20 mouse cellular contexts compared by ENCODE assay signal in genomic region chr14:19327321-19327720, GRCm38 (mm10).
DNase-seq lines count a peak whose midpoint lies in the region; ATAC-seq and TF ChIP-seq lines count a peak whose summit lies in the region.
"Had no signal": no experiment of that assay in that cellular context is flagged by ENCODE, and none has a peak within 500 bp of the region (broad histone marks: within the 10 kb centered on the region; RNA-seq: fewer than 3 reads in every experiment).

No protein-coding gene starts in this region.

- H3K4me3 ChIP-seq in liver, postnatal 0 days (ENCODE audit: low read depth, low read length): no peak overlapping the region
- H3K4me3 ChIP-seq in liver, embryonic 11.5 days (ENCODE audit: low read depth, low read length): no peak overlapping the region
- no peak overlapping the region for H3K4me3 ChIP-seq in CH12.LX (replicated peaks in 1 of 3; ENCODE audit: low read depth in 2 of 3, low read length in 2 of 3, poor library complexity in 1 of 3)
- no peak overlapping the region for H3K4me3 ChIP-seq in MEL (ENCODE audit: control insufficient read depth in 1 of 2, insufficient read depth in 1 of 2, low read depth in 2 of 2, low read length in 2 of 2)
- H3K4me3 ChIP-seq: embryonic facial prominence, embryonic 15.5 days; erythroblast, embryonic 14.5 days; forebrain, embryonic 10.5 days; heart, embryonic 12.5 days; hindbrain, embryonic 10.5 days; intestine, embryonic 15.5 days had no signal

- in situ Hi-C loops in CH12.LX (cut with MboI; ENCODE audit: low pct_ligation_motif_present, low pct_unique_long_range_greater_than_20kb, low sequenced_read_pairs): no loop called here

- no peaks in the 10 kb centered on the region for H3K4me1 ChIP-seq in liver, postnatal 0 days (ENCODE audit: insufficient read depth)
- no peaks in the 10 kb centered on the region for H3K4me1 ChIP-seq in liver, embryonic 11.5 days (replicated peaks; ENCODE audit: control insufficient read depth, insufficient read depth, low read length)
- H3K4me1 ChIP-seq in CH12.LX (ENCODE audit: control insufficient read depth in 1 of 2, insufficient read depth in 2 of 2) (peaks cover 0 to 4% of the 10 kb centered on the region in 2 experiments; a peak in 1 of 4 replicates), MEL (ENCODE audit: control insufficient read depth in 1 of 2, insufficient read depth in 2 of 2, low read length in 2 of 2) (no peaks in the 10 kb centered on the region)
- H3K4me1 ChIP-seq: embryonic facial prominence, embryonic 15.5 days; forebrain, embryonic 10.5 days; heart, embryonic 12.5 days; hindbrain, embryonic 10.5 days; intestine, embryonic 15.5 days had no signal

- TF ChIP-seq RAD21 in CH12.LX (IDR thresholded peaks at IDR 0.05; ENCODE audit: low read depth, low read length) (no peak), MEL (IDR thresholded peaks at IDR 0.05; ENCODE audit: low read depth, low read length) (no peak)

- no peak overlapping the region for H3K4me2 ChIP-seq in liver, postnatal 0 days (ENCODE audit: low read depth, low read length)
- no peak overlapping the region for H3K4me2 ChIP-seq in liver, embryonic 11.5 days
- H3K4me2 ChIP-seq in CH12.LX (ENCODE audit: insufficient read depth, low read depth, poor library complexity, severe bottlenecking): no peak overlapping the region
- H3K4me2 ChIP-seq: embryonic facial prominence, embryonic 15.5 days; heart, embryonic 12.5 days; hindbrain, embryonic 14.5 days; intestine, embryonic 15.5 days had no signal

- no peak overlapping the region for H3K9ac ChIP-seq in liver, postnatal 0 days (replicated peaks)
- no peak overlapping the region for H3K9ac ChIP-seq in liver, embryonic 11.5 days (ENCODE audit: low read depth, low read length)
- H3K9ac ChIP-seq in CH12.LX (ENCODE audit: insufficient read depth, low read depth) (no peak overlapping the region), MEL (ENCODE audit: control insufficient read depth, low read depth, low read length, poor library complexity, severe bottlenecking) (no peak overlapping the region)
- H3K9ac ChIP-seq: embryonic facial prominence, embryonic 15.5 days; heart, embryonic 12.5 days; hindbrain, embryonic 14.5 days; intestine, embryonic 15.5 days had no signal

- H3K27me3 ChIP-seq in liver, postnatal 0 days (ENCODE audit: insufficient read depth, low read length): no peaks in the 10 kb centered on the region
- no peaks in the 10 kb centered on the region for H3K27me3 ChIP-seq in liver, embryonic 11.5 days (replicated peaks; ENCODE audit: control insufficient read depth, insufficient read depth, low read length)
- no peaks in the 10 kb centered on the region for H3K27me3 ChIP-seq in CH12.LX (replicated peaks)
- no peaks in the 10 kb centered on the region for H3K27me3 ChIP-seq in MEL (ENCODE audit: control insufficient read depth in 1 of 2, insufficient read depth in 2 of 2, low read length in 2 of 2)
- H3K27me3 ChIP-seq: embryonic facial prominence, embryonic 15.5 days; heart, embryonic 12.5 days; intestine, embryonic 15.5 days had no signal

- peak; percentile 10; the same call in 1 of the 2 replicates for TF ChIP-seq CTCF in liver, postnatal 0 days (IDR thresholded peaks at IDR 0.05; ENCODE audit: low read depth)
- TF ChIP-seq CTCF in CH12.LX (conservative IDR thresholded peaks at IDR 0.05 in 1 of 2, IDR thresholded peaks at IDR 0.05 in 1 of 2; ENCODE audit: low read depth in 2 of 2, low read length in 2 of 2): 0 out of 4 replicates have a peak, but pooled peaks of 1 of the 2 experiments have one; percentile 29
- TF ChIP-seq CTCF in MEL (IDR thresholded peaks at IDR 0.05 in 2 of 3, conservative IDR thresholded peaks at IDR 0.05 in 1 of 3; ENCODE audit: control insufficient read depth in 1 of 3, insufficient read depth in 1 of 3, low read depth in 2 of 3, low read length in 3 of 3, poor library complexity in 1 of 3, severe bottlenecking in 1 of 3): peak in 1 of 3 experiments; percentile 10; a peak in 1 of 6 replicates

- peaks cover 4% of the 10 kb centered on the region; the same call in 1 of the 2 replicates for H3K9me3 ChIP-seq in liver, postnatal 0 days (ENCODE audit: low read length)
- peaks cover 8% of the 10 kb centered on the region for H3K9me3 ChIP-seq in liver, embryonic 11.5 days (ENCODE audit: control insufficient read depth, low read length)
- H3K9me3 ChIP-seq in CH12.LX (replicated peaks; ENCODE audit: low read length) (no peaks in the 10 kb centered on the region), MEL (replicated peaks; ENCODE audit: insufficient read depth, low read length) (no peaks in the 10 kb centered on the region)
- H3K9me3 ChIP-seq: embryonic facial prominence, embryonic 15.5 days; intestine, embryonic 15.5 days had no signal

- H3K27ac ChIP-seq in liver, postnatal 0 days (ENCODE audit: low read depth): no peak overlapping the region
- H3K27ac ChIP-seq in liver, embryonic 11.5 days (ENCODE audit: low read depth, low read length): no peak overlapping the region
- H3K27ac ChIP-seq in CH12.LX (ENCODE audit: insufficient read depth, low read depth) (no peak overlapping the region), MEL (ENCODE audit: control insufficient read depth, low read depth, low read length) (no peak overlapping the region)
- H3K27ac ChIP-seq: embryonic facial prominence, embryonic 15.5 days; forebrain, embryonic 10.5 days; hindbrain, embryonic 10.5 days; hindbrain, embryonic 14.5 days; intestine, embryonic 15.5 days had no signal

- dilution Hi-C loops in CH12.LX (cut with MboI; ENCODE audit: extremely low pct_ligation_motif_present, extremely low pct_unique_long_range_greater_than_20kb, low sequenced_read_pairs): no loop called here

- no peaks in the 10 kb centered on the region for H3K36me3 ChIP-seq in liver, postnatal 0 days (replicated peaks; ENCODE audit: insufficient read depth, low read length)
- no peaks in the 10 kb centered on the region for H3K36me3 ChIP-seq in liver, embryonic 11.5 days (ENCODE audit: control insufficient read depth, insufficient read depth, low read length)
- H3K36me3 ChIP-seq in CH12.LX (replicated peaks in 1 of 2; ENCODE audit: control insufficient read depth in 1 of 2, insufficient read depth in 1 of 2, low read length in 1 of 2): no peaks in the 10 kb centered on the region
- H3K36me3 ChIP-seq in MEL (ENCODE audit: control insufficient read depth in 1 of 2, insufficient read depth in 2 of 2, low read length in 2 of 2): no peaks in the 10 kb centered on the region
- H3K36me3 ChIP-seq: embryonic facial prominence, embryonic 15.5 days; forebrain, embryonic 10.5 days; heart, embryonic 12.5 days; hindbrain, embryonic 10.5 days; intestine, embryonic 15.5 days had no signal

- H3K79me2 ChIP-seq in CH12.LX (replicated peaks; ENCODE audit: control insufficient read depth, extremely low read depth, insufficient read depth, poor library complexity, severe bottlenecking) (no peaks in the 10 kb centered on the region), MEL (ENCODE audit: control insufficient read depth, insufficient read depth, low read length, poor library complexity) (no peaks in the 10 kb centered on the region)

- no peak for DNase-seq in liver, postnatal 0 days
- DNase-seq in liver, embryonic 11.5 days (ENCODE audit: low spot score): no peak
- DNase-seq in CH12.LX (ENCODE audit: extremely low read depth) (peak; percentile 5), MEL (ENCODE audit: low read depth, low spot score) (peak; percentile 9)
- no peak for DNase-seq in adrenal gland, adult 18-20 months (ENCODE audit: low spot score in 2 of 2)
- DNase-seq in gastrocnemius, postnatal 25 days: no peak
- no peak for DNase-seq in embryo, embryonic 11 days
- DNase-seq: adrenal gland, adult 8-10 months; adrenal gland, postnatal 36 days; cerebellum, adult 2 months; cerebellum, postnatal 10 days; gastrocnemius, postnatal 14 days had no signal

- ATAC-seq in liver, postnatal 0 days: no peak
- no peak for ATAC-seq in liver, embryonic 11.5 days (replicated peaks; ENCODE audit: low FRiP score)
- ATAC-seq: forebrain, embryonic 16.5 days; intestine, embryonic 15.5 days had no signal

- no peak for TF ChIP-seq EP300 in liver, postnatal 0 days (IDR thresholded peaks at IDR 0.05; ENCODE audit: low read depth)
- TF ChIP-seq EP300 in CH12.LX (IDR thresholded peaks at IDR 0.05; ENCODE audit: low read length) (no peak), MEL (IDR thresholded peaks at IDR 0.05; ENCODE audit: low read depth in 1 of 2, low read length in 2 of 2) (no peak)

- TF ChIP-seq POLR2A in CH12.LX (IDR thresholded peaks at IDR 0.05; ENCODE audit: low read depth, low read length) (no peak), MEL (IDR thresholded peaks at IDR 0.05; ENCODE audit: control insufficient read depth in 1 of 2, insufficient read depth in 1 of 2, low read depth in 1 of 2, low read length in 2 of 2, poor library complexity in 1 of 2) (no peak)

- WGBS in liver, postnatal 0 days (ENCODE audit: insufficient replicate concordance): 72% methylated on average over 6 of the region's 6 CpGs
- WGBS in liver, embryonic 11.5 days: 78% methylated on average over 6 of the region's 6 CpGs

TF ChIP-seq in CH12.LX, 34 proteins besides CTCF, POLR2A, EP300 and RAD21:
- TF ChIP-seq ZMIZ1 (IDR thresholded peaks at IDR 0.05; ENCODE audit: low read depth, low read length) (no peak), USF2 (conservative IDR thresholded peaks at IDR 0.05; ENCODE audit: low read depth, low read length) (no peak), CHD1 (IDR thresholded peaks at IDR 0.05; ENCODE audit: low read depth, low read length) (no peak), IRF4 (IDR thresholded peaks at IDR 0.05; ENCODE audit: low read depth, low read length) (no peak), ZC3H11A (IDR thresholded peaks at IDR 0.05; ENCODE audit: low read depth, low read length) (no peak)

TF ChIP-seq in MEL, 35 proteins besides CTCF, POLR2A, EP300 and RAD21 (continues in another document):
- no peak for TF ChIP-seq MYB (IDR thresholded peaks at IDR 0.05; ENCODE audit: low read depth, low read length)
- no peak for TF ChIP-seq USF2 (IDR thresholded peaks at IDR 0.05; ENCODE audit: borderline replicate concordance in 1 of 2, insufficient read depth in 1 of 2, low read depth in 1 of 2, low read length in 2 of 2)
- no peak for TF ChIP-seq UBTF (IDR thresholded peaks at IDR 0.05; ENCODE audit: borderline replicate concordance, insufficient read depth, low read depth, low read length)
- no peak for TF ChIP-seq NELFE (IDR thresholded peaks at IDR 0.05; ENCODE audit: low read depth, low read length)
- no peak for TF ChIP-seq MXI1 (IDR thresholded peaks at IDR 0.05; ENCODE audit: low read depth, low read length)
- TF ChIP-seq SMC3 (IDR thresholded peaks at IDR 0.05; ENCODE audit: low read depth, low read length): no peak
- TF ChIP-seq KAT2A (conservative IDR thresholded peaks at IDR 0.05; ENCODE audit: low read depth, low read length): no peak
- no peak for TF ChIP-seq POLR2AphosphoS5 (IDR thresholded peaks at IDR 0.05; ENCODE audit: borderline replicate concordance, low read depth, low read length)
- TF ChIP-seq JUND (IDR thresholded peaks at IDR 0.05; ENCODE audit: low read depth, low read length): no peak
- no peak for TF ChIP-seq NRF1 (IDR thresholded peaks at IDR 0.05; ENCODE audit: insufficient read depth, low read depth, low read length, poor library complexity, severe bottlenecking)
- TF ChIP-seq ETS1 (IDR thresholded peaks at IDR 0.05; ENCODE audit: low read depth, low read length): no peak
- TF ChIP-seq CHD2 (IDR thresholded peaks at IDR 0.05; ENCODE audit: low read length): no peak
- no peak for TF ChIP-seq TBP (IDR thresholded peaks at IDR 0.05; ENCODE audit: low read depth, low read length)

Comparison
In these comparisons a context has a peak if more than half of its experiments do, and no peak if none do; other contexts are left out.
1. DNase-seq: peak in CH12.LX (single experiment) and MEL (single experiment); none in liver, postnatal 0 days (single experiment), liver, embryonic 11.5 days (single experiment), adrenal gland, adult 18-20 months (0 of 2), gastrocnemius, postnatal 25 days (single experiment) and embryo, embryonic 11 days (single experiment).